Mouse (Mus musculus): ENCODE data around the gene Chpf. TPM values are rescaled to one million over a fixed set of nuclear protein-coding genes. Genes with fewer than 3 reads are reported as not detected.
A peak's percentile ranks its signal among the peaks of the same experiment; 100 is the strongest.

Chpf gene
- polyA plus RNA-seq, 1 experiment, result 40.2 TPM

GRCm38 (mm10) chr1:75516703-75517380 is 37.7 kb upstream of the Chpf start:
- TF ChIP-seq CTCF (IDR thresholded peaks at IDR 0.05; ENCODE audit: extremely low read depth, insufficient read length, insufficient replicate concordance, low read depth, low read length) (no peak), POLR2A (IDR thresholded peaks at IDR 0.05; ENCODE audit: low read depth, low read length) (no peak)
- H3K4me1 ChIP-seq (ENCODE audit: control insufficient read depth, insufficient read depth, insufficient read length, low read length), result no peaks in the 10 kb centered on the region; the same call in 1 of the 2 replicates
- no peaks in the 10 kb centered on the region for H3K27me3 ChIP-seq (ENCODE audit: control insufficient read depth, insufficient read depth, low read length)
- no peak overlapping the region for H3K4me3 ChIP-seq (ENCODE audit: low read depth, low read length)
- 73% methylated on average over 15 of the region's 15 CpGs for WGBS
- H3K27ac ChIP-seq (ENCODE audit: insufficient read depth, low read depth, low read length), result no peak overlapping the region
- H3K36me3 ChIP-seq (ENCODE audit: control insufficient read depth, insufficient read depth, low read length), result no peaks in the 10 kb centered on the region

- no peaks in the 10 kb centered on the region for H3K27me3 ChIP-seq (ENCODE audit: control insufficient read depth, insufficient read depth, low read length)
- no peaks in the 10 kb centered on the region for H3K4me1 ChIP-seq (ENCODE audit: control insufficient read depth, insufficient read depth, insufficient read length, low read length)
- no peaks in the 10 kb centered on the region for H3K36me3 ChIP-seq (ENCODE audit: control insufficient read depth, insufficient read depth, low read length)
- no peak for TF ChIP-seq CTCF (IDR thresholded peaks at IDR 0.05; ENCODE audit: extremely low read depth, insufficient read length, insufficient replicate concordance, low read depth, low read length)
- TF ChIP-seq POLR2A (IDR thresholded peaks at IDR 0.05; ENCODE audit: low read depth, low read length), result no peak
- no peak overlapping the region for H3K27ac ChIP-seq (ENCODE audit: insufficient read depth, low read depth, low read length)
- 93% methylated on average over 3 of the region's 3 CpGs for WGBS
- H3K4me3 ChIP-seq (ENCODE audit: low read depth, low read length), result no peak overlapping the region
These were observed 33.4 kb upstream of the Chpf start for GRCm38 (mm10) chr1:75512550-75512949.

GRCm38 (mm10) chr1:75511437-75512210 is 32.5 kb upstream of the Chpf start:
- Histone ChIP-seq H3K27me3 (ENCODE audit: control insufficient read depth, insufficient read depth, low read length) (no peaks in the 10 kb centered on the region; the same call in 1 of the 2 replicates), H3K4me1 (ENCODE audit: control insufficient read depth, insufficient read depth, insufficient read length, low read length) (no peaks in the 10 kb centered on the region), H3K4me3 (ENCODE audit: low read depth, low read length) (no peak overlapping the region), H3K27ac (ENCODE audit: insufficient read depth, low read depth, low read length) (no peak overlapping the region), H3K36me3 (ENCODE audit: control insufficient read depth, insufficient read depth, low read length) (no peaks in the 10 kb centered on the region)
- no peak for TF ChIP-seq POLR2A (IDR thresholded peaks at IDR 0.05; ENCODE audit: low read depth, low read length)
- no peak for TF ChIP-seq CTCF (IDR thresholded peaks at IDR 0.05; ENCODE audit: extremely low read depth, insufficient read length, insufficient replicate concordance, low read depth, low read length)
- 53% methylated on average over 4 of the region's 4 CpGs for WGBS

- TF ChIP-seq POLR2A (IDR thresholded peaks at IDR 0.05; ENCODE audit: low read depth, low read length) (no peak), CTCF (IDR thresholded peaks at IDR 0.05; ENCODE audit: extremely low read depth, insufficient read length, insufficient replicate concordance, low read depth, low read length) (no peak)
- Histone ChIP-seq H3K4me1 (ENCODE audit: control insufficient read depth, insufficient read depth, insufficient read length, low read length) (no peaks in the 10 kb centered on the region), H3K27ac (ENCODE audit: insufficient read depth, low read depth, low read length) (no peak overlapping the region), H3K4me3 (ENCODE audit: low read depth, low read length) (no peak overlapping the region), H3K27me3 (ENCODE audit: control insufficient read depth, insufficient read depth, low read length) (peaks cover 13% of the 10 kb centered on the region), H3K36me3 (ENCODE audit: control insufficient read depth, insufficient read depth, low read length) (no peaks in the 10 kb centered on the region)
- 67% methylated on average over 5 of the region's 5 CpGs for WGBS
These were observed 31.0 kb upstream of the Chpf start for GRCm38 (mm10) chr1:75510154-75510553.

GRCm38 (mm10) chr1:75509586-75509985 is 30.5 kb upstream of the Chpf start:
- Histone ChIP-seq H3K27ac (ENCODE audit: insufficient read depth, low read depth, low read length) (no peak overlapping the region), H3K4me1 (ENCODE audit: control insufficient read depth, insufficient read depth, insufficient read length, low read length) (no peaks in the 10 kb centered on the region), H3K27me3 (ENCODE audit: control insufficient read depth, insufficient read depth, low read length) (peaks cover 13% of the 10 kb centered on the region), H3K4me3 (ENCODE audit: low read depth, low read length) (no peak overlapping the region), H3K36me3 (ENCODE audit: control insufficient read depth, insufficient read depth, low read length) (no peaks in the 10 kb centered on the region)
- WGBS, result 70% methylated on average over 20 of the region's 20 CpGs
- TF ChIP-seq CTCF (IDR thresholded peaks at IDR 0.05; ENCODE audit: extremely low read depth, insufficient read length, insufficient replicate concordance, low read depth, low read length) (no peak), POLR2A (IDR thresholded peaks at IDR 0.05; ENCODE audit: low read depth, low read length) (no peak)

GRCm38 (mm10) chr1:75507006-75507405 is 27.9 kb upstream of the Chpf start, which contains the start of gene Inha:
TSS of gene Inha (plus strand) at chr1:75507077.
- no peaks in the 10 kb centered on the region for H3K4me1 ChIP-seq (ENCODE audit: control insufficient read depth, insufficient read depth, insufficient read length, low read length)
- H3K27me3 ChIP-seq (ENCODE audit: control insufficient read depth, insufficient read depth, low read length), result peaks cover 13% of the 10 kb centered on the region
- H3K4me3 ChIP-seq (ENCODE audit: low read depth, low read length), result peak within 1 kb of the TSS; percentile 66
- H3K27ac ChIP-seq (ENCODE audit: insufficient read depth, low read depth, low read length), result no peak within 1 kb of the TSS
- no peak for TF ChIP-seq CTCF (IDR thresholded peaks at IDR 0.05; ENCODE audit: extremely low read depth, insufficient read length, insufficient replicate concordance, low read depth, low read length)
- TF ChIP-seq POLR2A (IDR thresholded peaks at IDR 0.05; ENCODE audit: low read depth, low read length), result no peak
- 73% methylated on average over 10 of the region's 10 CpGs for WGBS
- no peaks in the 10 kb centered on the region for H3K36me3 ChIP-seq (ENCODE audit: control insufficient read depth, insufficient read depth, low read length)
